8 mouse cellular contexts compared by ENCODE assay signal in genomic region chr6:52012409-52013244, GRCm38 (mm10). TPM values are rescaled to one million over a fixed set of nuclear protein-coding genes. Genes with fewer than 3 reads are reported as not detected.
DNase-seq lines count a peak whose midpoint lies in the region; ATAC-seq lines count a peak whose summit lies in the region.

TSS of gene Skap2 (minus strand) at chr6:52012549.

- peak within 1 kb of the TSS; percentile 37 for H3K9ac ChIP-seq in intestine, embryonic 14.5 days (ENCODE audit: low read length)

- H3K9me3 ChIP-seq in intestine, embryonic 14.5 days (ENCODE audit: control insufficient read depth, low read length): no peaks in the 10 kb centered on the region

- peak; percentile 100 for DNase-seq in adrenal gland, adult (ENCODE audit: inconsistent age in 2 of 2, low spot score in 1 of 2)
- peak; percentile 99 for DNase-seq in embryo, embryonic 10.5 days (ENCODE audit: low spot score)
- DNase-seq in gastrocnemius, postnatal 25 days: peak; percentile 99
- DNase-seq in intestine, embryonic 14.5 days (ENCODE audit: low spot score): peak; percentile 99
- DNase-seq in left cerebral cortex, postnatal 14 days (ENCODE audit: low spot score in 2 of 2): peak; percentile 98
- DNase-seq in mesoderm, embryonic 11.5 days (ENCODE audit: low read depth, low spot score): peak; percentile 100
- peak; percentile 97 to 98 for DNase-seq in right cerebral cortex, postnatal 36 days (ENCODE audit: low spot score in 2 of 2)
- DNase-seq in yolk sac, embryonic 10.5 days (ENCODE audit: low spot score): peak; percentile 100

- intact Hi-C loops in left cerebral cortex, postnatal 14 days (cut with DNase I): no loop called here

- H3K27me3 ChIP-seq in intestine, embryonic 14.5 days (replicated peaks; ENCODE audit: control insufficient read depth, insufficient read depth, low read length): 0 out of 2 replicates have a peak, but pooled peaks cover 6% of the 10 kb centered on the region

- peaks cover 9% of the 10 kb centered on the region for H3K4me1 ChIP-seq in intestine, embryonic 14.5 days (replicated peaks; ENCODE audit: control insufficient read depth, insufficient read depth, low read length)

- peak within 1 kb of the TSS; percentile 87 for H3K4me2 ChIP-seq in intestine, embryonic 14.5 days (ENCODE audit: low read length)

- under 1% methylated on average over 51 of the region's 51 CpGs for WGBS in intestine, embryonic 14.5 days

- peak; percentile 96 for ATAC-seq in intestine, embryonic 14.5 days (replicated peaks; ENCODE audit: low FRiP score, low TSS enrichment, low read depth)

- H3K27ac ChIP-seq in intestine, embryonic 14.5 days (ENCODE audit: low read depth): peak within 1 kb of the TSS; percentile 12; the same call in 1 of the 2 replicates

- H3K4me3 ChIP-seq in intestine, embryonic 14.5 days (ENCODE audit: low read depth, low read length): peak within 1 kb of the TSS; percentile 72

- H3K36me3 ChIP-seq in intestine, embryonic 14.5 days (ENCODE audit: control insufficient read depth, insufficient read depth, low read length): no peaks in the 10 kb centered on the region

RNA-seq across cellular contexts. Expression of gene Skap2, which starts in this region (rescaled TPM):
- total RNA-seq in gastrocnemius, postnatal 25 days (2021): 1 to 10 TPM; 2.1 to 6.6 TPM
- polyA plus RNA-seq in intestine, embryonic 14.5 days (2014; fragmentation: Nextera tagmentation; extraction: Ambion mirVana): 36.9 and 43.9 TPM in 2 replicates
- 1 to 10 TPM; 6.9 to 7.4 TPM for total RNA-seq in left cerebral cortex, postnatal 14 days (2021)

Comparison
In these comparisons a context has a peak if more than half of its experiments do, and no peak if none do; other contexts are left out.
1. Peak in every context shown above with its lines: DNase-seq, ATAC-seq, H3K4me3 ChIP-seq and H3K27ac ChIP-seq.